Mouse (Mus musculus) megakaryocyte, embryonic 14.5 days (primary cell): ENCODE results near the gene Ablim2. TPM values are rescaled to one million over a fixed set of nuclear protein-coding genes. Genes with fewer than 3 reads are reported as not detected.

Experiments used
- H3K27me3 ChIP-seq: replicated peaks from 2 replicates; pipeline ENCODE3; 2012; ENCODE audit warnings: inconsistent platforms
- H3K36me3 ChIP-seq: replicated peaks from 2 replicates; pipeline ENCODE3; 2012; ENCODE audit warnings: low read length, inconsistent platforms, mixed read lengths
- H3K4me1 ChIP-seq: 2 replicates; pipeline ENCODE4 v1.6.1; 2012; ENCODE audit warnings: inconsistent platforms
- H3K4me3 ChIP-seq: replicated peaks from 2 replicates; pipeline ENCODE3; 2012; ENCODE audit warnings: moderate library complexity, mild to moderate bottlenecking, inconsistent platforms
- H3K9me3 ChIP-seq: 2 replicates; pipeline ENCODE4 v1.6.1; 2012; ENCODE audit warnings: inconsistent platforms
- FLI1 ChIP-seq: IDR thresholded peaks from 2 replicates; pipeline ENCODE4 v1.6.1; 2012; ENCODE audit warnings: low read length, inconsistent platforms, mixed read lengths
- GATA1 ChIP-seq: IDR thresholded peaks from 3 replicates; pipeline ENCODE4 v1.6.1; 2012; ENCODE audit warnings: mixed read lengths, low read length, inconsistent platforms, borderline replicate concordance
- polyA plus RNA-seq: library from polyadenylated mRNA; stranded (reverse); fragments of >175 nt; gene quantifications from 2 replicates; pipeline ENCODE4 v1.2.3, GENCODE M21; 2012; ENCODE audit warnings: low replicate concordance; ENCODE audit not compliant: insufficient read depth

Ablim2 gene
- polyA plus RNA-seq, 1 experiment, result 0.28 TPM

- no peaks in the 10 kb centered on the region for H3K36me3 ChIP-seq
- peaks cover 70% of the 10 kb centered on the region for H3K27me3 ChIP-seq
- H3K4me1 ChIP-seq, result peaks cover 12% of the 10 kb centered on the region
- TF ChIP-seq GATA1, result no peak
- TF ChIP-seq FLI1, result no peak
- H3K9me3 ChIP-seq, result no peaks in the 10 kb centered on the region
- no peak overlapping the region for H3K4me3 ChIP-seq
Observed at GRCm38 (mm10) chr5:35890985-35891730, 133.5 kb downstream of the Ablim2 start.

- H3K4me1 ChIP-seq, result peaks cover 12% of the 10 kb centered on the region
- H3K4me3 ChIP-seq, result no peak overlapping the region
- TF ChIP-seq GATA1, result no peak
- TF ChIP-seq FLI1, result no peak
- H3K9me3 ChIP-seq, result no peaks in the 10 kb centered on the region
- H3K36me3 ChIP-seq, result no peaks in the 10 kb centered on the region
- peaks cover 75% of the 10 kb centered on the region for H3K27me3 ChIP-seq
Observed at GRCm38 (mm10) chr5:35892363-35892762, 134.7 kb downstream of the Ablim2 start.

GRCm38 (mm10) chr5:35893093-35893804 is 135.6 kb downstream of the Ablim2 start, which contains the start of gene Afap1:
Gene Afap1 (plus strand): TSS chr5:35893319.
- TF ChIP-seq FLI1 (no peak), GATA1 (no peak)
- Histone ChIP-seq H3K4me3 (peak within 1 kb of the TSS; percentile 85), H3K36me3 (no peaks in the 10 kb centered on the region), H3K27me3 (peaks cover 74% of the 10 kb centered on the region), H3K9me3 (no peaks in the 10 kb centered on the region), H3K4me1 (peaks cover 12% of the 10 kb centered on the region)

- H3K9me3 ChIP-seq, result no peaks in the 10 kb centered on the region
- peaks cover 75% of the 10 kb centered on the region for H3K27me3 ChIP-seq
- peaks cover 12% of the 10 kb centered on the region for H3K4me1 ChIP-seq
- H3K4me3 ChIP-seq, result no peak overlapping the region
- no peak for TF ChIP-seq FLI1
- no peak for TF ChIP-seq GATA1
- no peaks in the 10 kb centered on the region for H3K36me3 ChIP-seq
Observed at GRCm38 (mm10) chr5:35893805-35894260, 136.2 kb downstream of the Ablim2 start.

- H3K36me3 ChIP-seq, result no peaks in the 10 kb centered on the region
- TF ChIP-seq GATA1 (no peak), FLI1 (no peak)
- H3K27me3 ChIP-seq, result peaks cover 78% of the 10 kb centered on the region
- no peaks in the 10 kb centered on the region for H3K9me3 ChIP-seq
- H3K4me1 ChIP-seq, result peaks cover 12% of the 10 kb centered on the region
- H3K4me3 ChIP-seq, result no peak overlapping the region
Observed at GRCm38 (mm10) chr5:35894295-35895047, 136.8 kb downstream of the Ablim2 start.

GRCm38 (mm10) chr5:35895926-35896325 is 138.2 kb downstream of the Ablim2 start:
- Histone ChIP-seq H3K27me3 (peaks cover 82% of the 10 kb centered on the region), H3K4me1 (peaks cover 12% of the 10 kb centered on the region), H3K4me3 (no peak overlapping the region), H3K9me3 (no peaks in the 10 kb centered on the region), H3K36me3 (no peaks in the 10 kb centered on the region)
- TF ChIP-seq GATA1 (no peak), FLI1 (no peak)

GRCm38 (mm10) chr5:35896556-35896955 is 138.9 kb downstream of the Ablim2 start:
- H3K4me1 ChIP-seq, result peaks cover 12% of the 10 kb centered on the region
- H3K36me3 ChIP-seq, result no peaks in the 10 kb centered on the region
- H3K4me3 ChIP-seq, result no peak overlapping the region
- H3K9me3 ChIP-seq, result no peaks in the 10 kb centered on the region
- H3K27me3 ChIP-seq, result peaks cover 78% of the 10 kb centered on the region
- TF ChIP-seq GATA1 (no peak), FLI1 (no peak)

GRCm38 (mm10) chr5:35897147-35897546 is 139.5 kb downstream of the Ablim2 start:
- H3K36me3 ChIP-seq, result no peaks in the 10 kb centered on the region

GRCm38 (mm10) chr5:35898114-35898513 is 140.4 kb downstream of the Ablim2 start:
- H3K9me3 ChIP-seq, result no peaks in the 10 kb centered on the region
- no peak overlapping the region for H3K4me3 ChIP-seq

More at GRCm38 (mm10) chr5:35897147-35897546, 139.5 kb downstream of the Ablim2 start:
- H3K4me1 ChIP-seq, result peaks cover 12% of the 10 kb centered on the region
- no peak overlapping the region for H3K4me3 ChIP-seq
- H3K27me3 ChIP-seq, result peaks cover 72% of the 10 kb centered on the region
- H3K9me3 ChIP-seq, result no peaks in the 10 kb centered on the region
- TF ChIP-seq FLI1, result no peak

More at GRCm38 (mm10) chr5:35898114-35898513, 140.4 kb downstream of the Ablim2 start:
- Histone ChIP-seq H3K4me1 (peaks cover 8% of the 10 kb centered on the region), H3K36me3 (no peaks in the 10 kb centered on the region), H3K27me3 (peaks cover 67% of the 10 kb centered on the region)
- TF ChIP-seq GATA1 (no peak), FLI1 (no peak)
